Comparison of ENCODE assay signal across 7 mouse cellular contexts in the genomic region with DNA sequence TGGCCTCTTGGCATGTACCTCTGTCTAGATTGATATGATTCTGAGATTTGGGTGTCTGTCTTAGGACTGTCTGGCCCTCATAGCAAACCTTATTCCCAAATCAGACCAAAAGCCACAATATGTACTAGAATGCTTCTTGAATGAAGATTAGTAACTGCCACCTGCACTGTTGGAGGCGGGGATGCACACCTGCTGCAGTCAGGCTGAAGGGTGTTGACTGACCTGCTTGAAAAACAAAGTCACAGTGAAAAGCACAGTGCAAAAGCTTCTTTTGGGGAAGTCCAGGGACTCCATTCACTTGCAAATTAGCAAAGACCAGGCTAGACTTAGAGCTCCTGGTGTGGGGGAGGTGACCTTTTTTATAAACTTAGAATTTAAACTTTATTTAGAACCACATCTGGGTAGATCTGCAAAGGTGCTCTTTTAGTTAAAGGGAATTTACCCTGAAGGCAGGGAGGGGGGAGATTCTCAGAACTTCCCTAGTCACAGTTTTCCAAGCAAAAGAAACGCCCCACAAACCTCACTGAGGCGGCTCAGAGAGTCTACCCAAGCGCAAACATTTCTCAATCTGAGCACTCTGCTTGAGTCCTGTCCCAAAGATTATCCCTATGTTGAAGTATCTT.
DNase-seq lines count a peak whose midpoint lies in the region; ATAC-seq and TF ChIP-seq lines count a peak whose summit lies in the region.
"Not testable (repeated sequence)": the region's sequence is repeated elsewhere in the genome, so short reads cannot be mapped to it uniquely, and the experiment has no call there.

No protein-coding gene starts in this region.

- H3K4me1 ChIP-seq in E14TG2a.4 (replicated peaks; ENCODE audit: low read depth, low read length) = peaks cover 30% of the 10 kb centered on the region
- not testable (repeated sequence) for H3K4me1 ChIP-seq in heart, embryonic 11.5 days (ENCODE audit: control insufficient read depth, insufficient read depth, low read length); hindbrain, postnatal 0 days (ENCODE audit: insufficient read depth, low read length)
- peaks cover 10% of the 10 kb centered on the region for H3K4me1 ChIP-seq in hindbrain, embryonic 10.5 days (replicated peaks)

- ATAC-seq in heart, embryonic 11.5 days (replicated peaks; ENCODE audit: insufficient number of reproducible peaks, low FRiP score, low TSS enrichment); hindbrain, postnatal 0 days: not testable (repeated sequence)

- H3K9me3 ChIP-seq in E14TG2a.4 (ENCODE audit: low read length); heart, embryonic 11.5 days (replicated peaks; ENCODE audit: control insufficient read depth, low read length); hindbrain, embryonic 10.5 days; hindbrain, postnatal 0 days (ENCODE audit: low read length): not testable (repeated sequence)

- H3K4me3 ChIP-seq in E14TG2a.4 (replicated peaks; ENCODE audit: low read length) = peak overlapping the region; percentile 72
- H3K4me3 ChIP-seq in heart, embryonic 11.5 days (ENCODE audit: low read depth, low read length); hindbrain, embryonic 10.5 days; hindbrain, postnatal 0 days (ENCODE audit: low read length): not testable (repeated sequence)

- peak overlapping the region; percentile 35; the same call in 1 of the 2 replicates for H3K4me2 ChIP-seq in heart, embryonic 11.5 days
- peak overlapping the region; percentile 10; the same call in 1 of the 2 replicates for H3K4me2 ChIP-seq in hindbrain, postnatal 0 days (ENCODE audit: low read depth, low read length)

- not testable (repeated sequence) for TF ChIP-seq CTCF in E14TG2a.4 (conservative IDR thresholded peaks at IDR 0.05; ENCODE audit: low read length); hindbrain, postnatal 0 days (IDR thresholded peaks at IDR 0.05; ENCODE audit: low read depth)

- peak; percentile 58 for DNase-seq in WW6 (ENCODE audit: low read depth, low spot score)
- peak; percentile 15 for DNase-seq in embryo, embryonic 9.5 days (ENCODE audit: extremely low spot score)
- not testable (repeated sequence) for DNase-seq in hindbrain, embryonic 10.5 days (ENCODE audit: low spot score); hindbrain, postnatal 0 days (ENCODE audit: low spot score)
- DNase-seq in yolk sac, embryonic 10.5 days (ENCODE audit: low spot score) = peak; percentile 45

- not testable (repeated sequence) for H3K27me3 ChIP-seq in E14TG2a.4 (ENCODE audit: insufficient read depth, low read length); heart, embryonic 11.5 days (ENCODE audit: control insufficient read depth, insufficient read depth, low read length); hindbrain, embryonic 10.5 days (ENCODE audit: insufficient read depth, poor library complexity, severe bottlenecking); hindbrain, postnatal 0 days (ENCODE audit: insufficient read depth, low read length)

- WGBS in heart, embryonic 11.5 days (ENCODE audit: insufficient replicate concordance) = 73% methylated on average over 4 of the region's 4 CpGs
- WGBS in hindbrain, embryonic 10.5 days = 40% methylated on average over 4 of the region's 4 CpGs
- WGBS in hindbrain, postnatal 0 days = 49% methylated on average over 4 of the region's 4 CpGs

- not testable (repeated sequence) for H3K9ac ChIP-seq in heart, embryonic 11.5 days (ENCODE audit: low read depth, low read length); hindbrain, postnatal 0 days (replicated peaks; ENCODE audit: low read length)

- H3K36me3 ChIP-seq in E14TG2a.4 (ENCODE audit: insufficient read depth, low read length) = peaks cover 12% of the 10 kb centered on the region
- not testable (repeated sequence) for H3K36me3 ChIP-seq in heart, embryonic 11.5 days (ENCODE audit: control insufficient read depth, insufficient read depth, low read length); hindbrain, embryonic 10.5 days; hindbrain, postnatal 0 days (ENCODE audit: insufficient read depth, low read length)

- not testable (repeated sequence) for H3K27ac ChIP-seq in heart, embryonic 11.5 days (ENCODE audit: low read depth, low read length); hindbrain, postnatal 0 days
- H3K27ac ChIP-seq in hindbrain, embryonic 10.5 days = 0 out of 2 replicates have a peak overlapping the region, but pooled peaks have one; percentile 53
